Mouse (Mus musculus): ENCODE measurements around the gene Cdk10.

DNA sequence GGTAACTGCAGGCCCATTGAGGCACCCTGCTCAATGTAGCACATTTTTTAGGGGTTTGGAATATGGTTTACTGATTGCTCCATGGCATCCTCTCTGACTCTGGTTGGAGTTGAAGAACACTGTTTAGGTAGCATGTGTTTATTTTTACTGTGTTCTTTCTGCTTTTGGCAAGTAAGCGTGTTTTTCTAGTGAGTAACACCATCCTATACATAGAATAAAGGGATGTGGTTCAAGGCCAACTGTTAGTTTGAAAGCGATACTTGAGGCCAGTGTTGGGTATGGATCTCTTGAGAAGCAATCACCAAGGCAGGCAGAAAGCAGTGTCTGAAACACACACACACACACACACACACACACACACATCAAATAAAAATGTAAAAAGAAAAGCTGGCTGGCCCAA lies 36.6 kb upstream of the Cdk10 start:
- TF ChIP-seq CTCF (IDR thresholded peaks at IDR 0.05; ENCODE audit: borderline replicate concordance, insufficient read depth, low read depth, low read length) (no peak), POLR2A (IDR thresholded peaks at IDR 0.05; ENCODE audit: borderline replicate concordance, insufficient read depth, low read length) (no peak)

Measured in cerebellum, adult 2 months (tissue).